Mouse (Mus musculus) hindbrain, embryonic 16.5 days (tissue): ENCODE results near the gene Ctbp2. TPM values are rescaled to one million over a fixed set of nuclear protein-coding genes. Genes with fewer than 3 reads are reported as not detected.

Source experiments
- ATAC-seq: fragments of 200-750 bp; cut with Nextera tagmentation; 2 replicates; pipeline ENCODE4 v1.8.0; 2017; ENCODE audit warnings: moderate TSS enrichment, moderate library complexity
- H3K27ac ChIP-seq: fragments of 300-500 bp; sonication (generic); 2 replicates; pipeline ENCODE4 v1.5.1; 2014; ENCODE audit warnings: low read depth, mild to moderate bottlenecking, control low read depth, low read length, moderate library complexity
- H3K27me3 ChIP-seq: fragments of 300-500 bp; sonication (generic); replicated peaks from 2 replicates; pipeline ENCODE4 v1.6.1; 2014; ENCODE audit warnings: low read length; ENCODE audit not compliant: control insufficient read depth, insufficient read depth
- H3K36me3 ChIP-seq: fragments of 300-500 bp; sonication (generic); 2 replicates; pipeline ENCODE4 v1.6.1; 2014; ENCODE audit warnings: mild to moderate bottlenecking, low read length, moderate library complexity, mixed read lengths; ENCODE audit not compliant: control insufficient read depth, insufficient read depth
- H3K4me1 ChIP-seq: fragments of 300-500 bp; sonication (generic); 2 replicates; pipeline ENCODE4 v1.6.1; 2014; ENCODE audit warnings: low read depth, low read length; ENCODE audit not compliant: control insufficient read depth, insufficient read depth
- H3K4me2 ChIP-seq: fragments of 300-500 bp; sonication (generic); 2 replicates; pipeline ENCODE4 v1.6.1; 2014; ENCODE audit warnings: mild to moderate bottlenecking, low read length, control low read depth, moderate library complexity
- H3K4me3 ChIP-seq: fragments of 300-500 bp; sonication (generic); 2 replicates; pipeline ENCODE4 v1.5.1; 2014; ENCODE audit warnings: mild to moderate bottlenecking, low read length, control low read depth, moderate library complexity
- H3K9ac ChIP-seq: fragments of 300-500 bp; sonication (generic); 2 replicates; pipeline ENCODE4 v1.6.1; 2014; ENCODE audit warnings: low read depth, mild to moderate bottlenecking, control low read depth, low read length, moderate library complexity
- H3K9me3 ChIP-seq: fragments of 300-500 bp; sonication (generic); 2 replicates; pipeline ENCODE4 v1.6.1; 2014; ENCODE audit warnings: mild to moderate bottlenecking, low read length, moderate library complexity; ENCODE audit not compliant: control insufficient read depth
- WGBS: fragments of 180-500 bp; shearing (Covaris S2); extraction: QIAGEN DNeasy Blood & Tissue Kit; methylation state at CpG from one replicate; pipeline ENCODE4 v1.1.7; 2014; 5-methylcytosine and 5-hydroxymethylcytosine counted together
- polyA plus RNA-seq: library from polyadenylated mRNA; unstranded; fragments of >200 nt; fragmentation: Nextera tagmentation; extraction: Ambion mirVana; gene quantifications from 2 replicates; pipeline ENCODE4 v1.2.1, GENCODE M21; 2015

Gene Ctbp2
- polyA plus RNA-seq, 1 experiment from 2014 or later = 44.9 TPM

DNA sequence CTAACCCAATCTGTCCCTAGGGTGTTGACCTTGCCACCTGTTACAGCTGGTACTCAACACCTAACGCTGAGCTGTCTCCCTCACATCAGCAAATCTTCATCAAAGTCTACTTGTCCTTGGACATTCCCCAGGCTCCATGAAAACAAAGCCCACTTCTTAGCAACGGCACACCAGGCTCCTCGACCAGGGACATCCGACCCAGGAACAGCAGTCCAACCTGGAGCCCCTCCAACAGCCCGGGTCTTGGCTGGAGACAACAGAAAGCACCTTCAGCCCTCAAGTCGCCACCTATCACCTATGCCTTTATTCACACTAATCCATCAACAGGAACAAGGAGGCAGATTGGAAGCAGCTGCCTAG lies 65.0 kb downstream of the Ctbp2 start:
- peaks cover 17% of the 10 kb centered on the region for H3K4me1 ChIP-seq
- H3K27ac ChIP-seq = no peak overlapping the region
- H3K9me3 ChIP-seq = no peaks in the 10 kb centered on the region
- no peak overlapping the region for H3K4me2 ChIP-seq
- 0 out of 2 replicates have a peak, but pooled peaks have one; percentile 19 for ATAC-seq
- H3K4me3 ChIP-seq = no peak overlapping the region
- WGBS = 71% methylated on average over 6 of the region's 6 CpGs
- no peak overlapping the region for H3K9ac ChIP-seq
- no peaks in the 10 kb centered on the region for H3K36me3 ChIP-seq
- H3K27me3 ChIP-seq = no peaks in the 10 kb centered on the region

DNA sequence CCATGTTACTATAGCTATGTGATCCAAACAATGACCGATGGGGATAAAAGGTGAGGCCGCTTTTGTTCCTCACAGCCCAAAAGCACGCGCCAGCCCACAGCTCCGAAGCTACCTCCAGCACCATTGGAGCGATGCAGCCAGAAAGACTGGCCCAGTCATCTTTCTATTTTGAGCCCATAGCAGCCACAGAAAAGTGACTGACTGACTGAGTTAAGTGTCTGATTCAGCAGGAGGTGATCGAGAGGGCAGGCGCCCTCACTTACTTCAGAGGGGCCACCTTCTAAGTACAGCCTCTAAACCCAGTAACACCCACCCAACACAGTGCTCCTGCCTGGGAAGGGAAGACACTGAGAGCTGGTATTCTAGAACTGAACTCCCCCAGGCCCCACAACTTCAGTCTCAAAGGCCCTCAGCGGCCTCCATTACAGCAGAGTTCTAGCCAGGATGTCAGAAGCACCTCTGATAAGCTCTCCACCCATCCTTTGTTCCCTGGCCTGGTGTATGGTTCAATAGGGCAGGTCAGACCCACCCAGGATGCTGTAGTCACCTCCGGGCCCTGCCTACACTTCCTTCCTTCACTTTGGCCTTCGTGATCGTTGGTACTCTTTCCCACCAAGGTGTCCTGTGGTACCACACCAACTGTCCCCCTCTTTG lies 65.5 kb downstream of the Ctbp2 start:
- H3K4me2 ChIP-seq = no peak overlapping the region
- no peaks in the 10 kb centered on the region for H3K9me3 ChIP-seq
- H3K4me1 ChIP-seq = peaks cover 17% of the 10 kb centered on the region
- 91% methylated on average over 12 of the region's 12 CpGs for WGBS
- ATAC-seq = no peak
- H3K27me3 ChIP-seq = no peaks in the 10 kb centered on the region
- no peaks in the 10 kb centered on the region for H3K36me3 ChIP-seq
- no peak overlapping the region for H3K27ac ChIP-seq
- H3K9ac ChIP-seq = no peak overlapping the region
- no peak overlapping the region for H3K4me3 ChIP-seq

DNA sequence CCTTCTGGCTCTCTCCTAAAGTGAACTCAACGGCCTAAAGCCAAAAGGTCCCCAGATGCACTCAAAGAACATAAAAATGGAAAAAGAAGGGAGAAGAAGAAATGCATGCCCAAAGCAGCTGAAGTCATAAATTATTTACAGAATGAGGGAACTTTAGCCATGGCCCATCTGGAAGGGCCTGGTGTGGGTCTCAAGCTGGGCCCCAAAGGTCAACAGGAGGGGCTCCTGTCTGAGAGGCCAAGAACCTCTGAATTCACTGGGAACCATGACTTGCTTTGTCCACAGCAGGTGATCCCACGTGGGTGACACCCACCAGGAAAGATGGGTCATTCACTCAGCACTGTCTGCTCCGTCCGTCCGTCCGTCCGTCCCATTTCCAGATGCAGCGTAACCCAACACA lies 67.2 kb downstream of the Ctbp2 start:
- Histone ChIP-seq H3K36me3 (no peaks in the 10 kb centered on the region), H3K4me3 (no peak overlapping the region), H3K9ac (no peak overlapping the region), H3K27ac (no peak overlapping the region), H3K9me3 (no peaks in the 10 kb centered on the region), H3K4me1 (peaks cover 17% of the 10 kb centered on the region), H3K27me3 (no peaks in the 10 kb centered on the region), H3K4me2 (no peak overlapping the region)
- 90% methylated on average over 8 of the region's 8 CpGs for WGBS
- no peak for ATAC-seq

DNA sequence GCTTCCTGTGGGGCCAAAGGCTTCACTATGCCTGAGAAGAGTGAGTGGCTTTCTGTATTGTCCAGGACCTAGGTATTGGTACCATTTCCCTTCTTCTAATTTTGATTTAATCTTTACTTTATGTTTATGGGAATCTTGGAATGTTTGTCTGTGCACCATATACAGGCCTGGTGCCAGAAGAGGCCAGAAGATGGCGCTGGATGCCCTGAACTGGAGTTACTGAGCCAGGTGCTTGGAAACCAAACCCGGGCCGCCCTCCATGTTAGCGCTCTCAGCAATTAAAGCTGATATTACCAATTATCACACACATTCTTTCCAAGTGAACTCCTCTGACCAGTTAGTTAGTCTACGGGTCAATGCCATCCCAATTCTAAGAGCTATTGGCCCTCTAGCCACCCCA lies 69.7 kb downstream of the Ctbp2 start:
- Histone ChIP-seq H3K9me3 (no peaks in the 10 kb centered on the region), H3K4me2 (no peak overlapping the region), H3K36me3 (no peaks in the 10 kb centered on the region), H3K4me1 (peaks cover 7% of the 10 kb centered on the region), H3K4me3 (no peak overlapping the region), H3K27ac (no peak overlapping the region), H3K27me3 (no peaks in the 10 kb centered on the region), H3K9ac (no peak overlapping the region)
- 90% methylated on average over 5 of the region's 5 CpGs for WGBS
- no peak for ATAC-seq

DNA sequence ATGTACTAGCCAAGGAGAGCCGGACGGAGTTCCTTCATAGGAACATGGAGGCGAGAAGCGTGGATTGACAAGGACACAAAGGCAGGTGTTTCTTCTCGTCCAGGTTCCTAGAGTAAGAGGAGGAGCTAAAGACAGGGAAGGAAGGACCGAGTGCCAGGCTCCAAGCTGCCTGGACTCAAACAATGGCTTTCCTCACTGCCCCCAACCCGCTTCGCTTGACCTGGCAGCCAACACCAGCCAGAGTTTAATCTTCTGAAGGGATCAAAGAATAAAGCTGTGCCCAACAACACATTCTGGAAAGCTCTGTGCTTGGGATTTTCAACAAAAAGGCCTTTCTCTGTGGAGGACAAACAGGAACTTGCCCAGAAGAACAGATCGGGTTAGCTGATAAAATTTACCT lies 70.4 kb downstream of the Ctbp2 start:
- ATAC-seq = no peak
- Histone ChIP-seq H3K36me3 (no peaks in the 10 kb centered on the region), H3K4me3 (no peak overlapping the region), H3K4me2 (no peak overlapping the region), H3K9me3 (no peaks in the 10 kb centered on the region), H3K27me3 (no peaks in the 10 kb centered on the region), H3K27ac (0 out of 2 replicates have a peak overlapping the region, but pooled peaks have one; percentile 32), H3K4me1 (no peaks in the 10 kb centered on the region; the same call in none of the 2 replicates), H3K9ac (no peak overlapping the region)
- 80% methylated on average over 9 of the region's 9 CpGs for WGBS

DNA sequence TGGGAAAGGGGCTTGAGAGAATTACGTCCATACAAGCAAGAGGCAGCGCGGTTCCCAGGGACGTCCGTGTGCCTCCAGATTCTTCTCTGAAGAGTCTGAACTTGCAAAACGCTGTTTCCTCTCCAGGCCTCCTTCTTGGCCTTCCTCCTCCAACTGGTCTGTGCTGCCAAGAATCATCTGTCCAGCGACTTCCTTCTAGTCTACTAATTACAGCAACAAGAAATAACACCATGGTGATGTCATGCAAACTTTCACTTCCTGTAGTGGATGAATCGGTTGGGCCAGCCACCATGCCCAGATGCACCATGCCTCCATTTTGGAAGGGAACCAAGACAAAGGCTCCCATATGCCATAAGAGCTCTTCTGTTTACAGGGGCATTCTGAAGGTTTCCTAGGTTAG lies 71.3 kb downstream of the Ctbp2 start:
- Histone ChIP-seq H3K27me3 (no peaks in the 10 kb centered on the region), H3K9me3 (no peaks in the 10 kb centered on the region), H3K4me3 (no peak overlapping the region), H3K27ac (no peak overlapping the region), H3K4me2 (no peak overlapping the region), H3K4me1 (peaks cover 3% of the 10 kb centered on the region), H3K9ac (no peak overlapping the region), H3K36me3 (no peaks in the 10 kb centered on the region)
- ATAC-seq = no peak
- WGBS = 80% methylated on average over 8 of the region's 8 CpGs

DNA sequence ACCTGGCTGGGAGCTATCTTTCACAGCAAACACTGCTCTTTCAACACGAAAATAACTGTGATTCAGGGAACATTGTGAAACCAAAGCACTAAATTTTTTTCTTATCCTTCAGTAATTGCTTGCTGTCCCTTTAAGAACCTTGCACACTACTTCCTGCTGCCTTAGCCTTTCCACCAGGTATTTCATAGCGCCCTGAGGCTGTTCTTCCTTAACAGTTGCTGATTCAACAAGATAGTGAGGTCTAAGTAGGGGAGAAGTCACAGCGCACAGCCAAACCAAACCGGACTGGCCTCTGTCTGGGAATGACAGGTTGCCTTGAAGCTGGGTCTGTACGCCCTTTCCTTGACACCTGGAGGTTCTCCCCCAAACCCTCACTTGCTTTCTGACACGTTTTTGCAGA lies 73.5 kb downstream of the Ctbp2 start:
- Histone ChIP-seq H3K4me3 (no peak overlapping the region), H3K9ac (no peak overlapping the region), H3K4me2 (no peak overlapping the region), H3K27ac (no peak overlapping the region), H3K27me3 (no peaks in the 10 kb centered on the region), H3K36me3 (no peaks in the 10 kb centered on the region), H3K4me1 (peaks cover 3% of the 10 kb centered on the region), H3K9me3 (no peaks in the 10 kb centered on the region)
- WGBS = 86% methylated on average over 6 of the region's 6 CpGs
- no peak for ATAC-seq

DNA sequence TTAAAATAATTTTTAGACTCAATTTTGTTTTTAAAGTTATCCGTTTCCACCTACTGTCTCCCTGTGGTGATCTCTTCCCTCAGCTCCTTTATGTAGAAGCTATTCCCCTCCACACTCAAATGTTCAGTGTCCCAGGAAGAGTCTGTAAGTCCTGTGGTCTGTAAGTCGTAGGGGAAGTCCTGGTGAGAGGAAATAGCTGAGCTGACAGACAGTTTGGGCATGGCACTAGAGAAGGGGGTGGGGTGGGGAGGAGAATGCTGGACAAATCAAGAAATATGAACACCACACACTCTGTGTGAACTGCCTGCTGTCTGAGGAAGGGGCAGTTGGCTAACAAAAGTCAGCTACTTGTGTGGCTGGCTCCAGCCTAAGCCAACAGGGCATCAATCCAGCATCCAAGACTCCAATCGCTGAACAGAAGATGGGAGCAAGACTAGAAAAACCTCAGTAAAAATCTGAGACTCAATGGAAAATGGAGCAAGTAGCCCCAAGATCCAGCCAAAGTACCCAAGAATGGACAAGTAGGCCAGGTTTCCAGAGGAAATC lies 76.0 kb downstream of the Ctbp2 start:
- no peaks in the 10 kb centered on the region for H3K9me3 ChIP-seq
- no peak overlapping the region for H3K27ac ChIP-seq
- peaks cover 3% of the 10 kb centered on the region for H3K4me1 ChIP-seq
- WGBS = 67% methylated on average over 3 of the region's 3 CpGs
- no peak overlapping the region for H3K4me3 ChIP-seq
- H3K36me3 ChIP-seq = no peaks in the 10 kb centered on the region
- no peak for ATAC-seq
- H3K9ac ChIP-seq = no peak overlapping the region
- no peak overlapping the region for H3K4me2 ChIP-seq
- no peaks in the 10 kb centered on the region for H3K27me3 ChIP-seq

DNA sequence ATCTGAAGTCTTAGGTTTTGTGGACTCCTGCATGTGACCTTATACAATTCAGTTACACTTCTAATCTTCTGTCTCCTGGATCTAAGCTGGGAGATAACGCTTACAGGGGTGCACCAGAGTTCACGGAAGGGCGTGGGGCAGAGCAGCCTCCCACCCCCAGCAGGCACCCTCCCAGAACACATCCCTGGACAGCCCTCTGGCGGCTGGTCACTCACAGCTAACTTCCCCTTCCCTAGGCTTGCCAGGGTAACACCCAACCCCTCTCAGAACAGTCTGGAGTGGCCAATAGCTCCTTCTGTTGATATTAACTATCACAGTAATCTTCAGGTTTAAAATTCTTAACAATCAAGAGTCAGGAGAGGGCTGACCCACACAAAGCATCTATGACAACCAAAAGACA lies 76.9 kb downstream of the Ctbp2 start:
- no peak overlapping the region for H3K9ac ChIP-seq
- H3K4me2 ChIP-seq = no peak overlapping the region
- no peak for ATAC-seq
- WGBS = 92% methylated on average over 4 of the region's 4 CpGs
- peaks cover 3% of the 10 kb centered on the region for H3K4me1 ChIP-seq
- H3K27me3 ChIP-seq = no peaks in the 10 kb centered on the region
- no peaks in the 10 kb centered on the region for H3K9me3 ChIP-seq
- no peak overlapping the region for H3K27ac ChIP-seq
- H3K4me3 ChIP-seq = no peak overlapping the region
- no peaks in the 10 kb centered on the region for H3K36me3 ChIP-seq
